Mouse (Mus musculus) intestine, postnatal 0 days (tissue): Measurements from ENCODE around the gene Slfnl1. TPM values are rescaled to one million over a fixed set of nuclear protein-coding genes. Genes with fewer than 3 reads are reported as not detected.

Source experiments
- ATAC-seq: fragments of 200-750 bp; cut with Nextera tagmentation; 2 replicates; pipeline ENCODE4 v1.8.0; 2017; ENCODE audit warnings: mild to moderate bottlenecking, moderate TSS enrichment, moderate library complexity
- H3K27ac ChIP-seq: fragments of 300-500 bp; sonication (generic); 2 replicates; pipeline ENCODE4 v1.5.1; 2014; ENCODE audit warnings: mild to moderate bottlenecking, low read depth, low read length, moderate library complexity
- H3K27me3 ChIP-seq: fragments of 300-500 bp; sonication (generic); replicated peaks from 2 replicates; pipeline ENCODE4 v1.6.1; 2014; ENCODE audit warnings: low read length, mixed read lengths; ENCODE audit not compliant: control insufficient read depth, insufficient read depth
- H3K36me3 ChIP-seq: fragments of 300-500 bp; sonication (generic); 2 replicates; pipeline ENCODE4 v1.6.1; 2014; ENCODE audit warnings: mild to moderate bottlenecking, moderate library complexity; ENCODE audit not compliant: control insufficient read depth, insufficient read depth
- H3K4me1 ChIP-seq: fragments of 300-500 bp; sonication (generic); replicated peaks from 2 replicates; pipeline ENCODE4 v1.6.1; 2014; ENCODE audit warnings: antibody characterized with exemption, low read length, mixed read lengths; ENCODE audit not compliant: control insufficient read depth, insufficient read depth
- H3K4me2 ChIP-seq: fragments of 300-500 bp; sonication (generic); replicated peaks from 2 replicates; pipeline ENCODE4 v1.6.1; 2014; ENCODE audit warnings: low read depth, mild to moderate bottlenecking, moderate library complexity
- H3K4me3 ChIP-seq: fragments of 300-500 bp; sonication (generic); 2 replicates; pipeline ENCODE4 v1.5.1; 2014; ENCODE audit warnings: low read depth, low read length
- H3K9ac ChIP-seq: fragments of 300-500 bp; sonication (generic); 2 replicates; pipeline ENCODE4 v1.6.1; 2014; ENCODE audit warnings: mild to moderate bottlenecking, low read depth, low read length
- H3K9me3 ChIP-seq: fragments of 300-500 bp; sonication (generic); 2 replicates; pipeline ENCODE4 v1.6.1; 2016; ENCODE audit warnings: mixed run types; ENCODE audit not compliant: control insufficient read depth
- CTCF ChIP-seq: sonication (generic); IDR thresholded peaks from 2 replicates; pipeline ENCODE4 v1.5.1; 2016; ENCODE audit warnings: low read depth, mild to moderate bottlenecking, control low read depth, antibody characterized with exemption, moderate library complexity
- WGBS: fragments of 180-500 bp; shearing (Covaris S2); extraction: QIAGEN DNeasy Blood & Tissue Kit; methylation state at CpG from one replicate; pipeline ENCODE4 v1.1.7; 2014; 5-methylcytosine and 5-hydroxymethylcytosine counted together
- polyA plus RNA-seq: library from polyadenylated mRNA; unstranded; fragments of >200 nt; fragmentation: Nextera tagmentation; extraction: Ambion mirVana; gene quantifications from 2 replicates; pipeline ENCODE4 v1.2.1, GENCODE M21; 2015

Gene Slfnl1
- polyA plus RNA-seq, result not detected in 2 replicates

GRCm38 (mm10) chr4:120531986-120532385 is at the start of gene Slfnl1:
Gene Slfnl1, plus strand, starts transcription at chr4:120532231.
- Histone ChIP-seq H3K4me3 (no peak within 1 kb of the TSS), H3K27me3 (no peaks in the 10 kb centered on the region), H3K9ac (no peak within 1 kb of the TSS), H3K4me2 (no peak within 1 kb of the TSS), H3K27ac (no peak within 1 kb of the TSS), H3K36me3 (peaks cover 33% of the 10 kb centered on the region), H3K4me1 (no peaks in the 10 kb centered on the region), H3K9me3 (no peaks in the 10 kb centered on the region)
- no peak for ATAC-seq
- TF ChIP-seq CTCF, result no peak
- WGBS, result 83% methylated on average over 6 of the region's 6 CpGs

DNA sequence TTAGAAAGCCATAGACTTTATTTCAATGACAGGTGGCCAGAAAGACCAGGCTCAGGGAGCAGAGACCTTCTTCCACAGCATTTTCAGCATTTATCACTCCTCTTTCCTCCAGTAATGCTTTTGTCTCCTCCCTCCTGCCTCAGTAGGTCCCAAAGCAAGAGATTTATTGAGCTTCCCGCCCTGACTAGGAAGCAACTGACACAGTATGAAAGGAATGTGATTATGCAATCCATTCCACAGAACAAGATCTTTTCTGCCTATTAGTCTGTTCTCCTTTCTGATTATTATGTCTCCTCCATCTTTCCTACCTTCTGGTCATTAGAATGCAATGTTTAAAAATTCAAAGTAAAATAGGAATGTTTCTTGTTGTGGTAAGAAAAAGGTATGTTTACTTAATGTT is 44.3 kb upstream of the Slfnl1 start:
- Histone ChIP-seq H3K4me2 (no peak overlapping the region), H3K4me3 (no peak overlapping the region), H3K27ac (no peak overlapping the region), H3K9me3 (no peaks in the 10 kb centered on the region), H3K36me3 (peaks cover 6% of the 10 kb centered on the region; the same call in 1 of the 2 replicates), H3K27me3 (no peaks in the 10 kb centered on the region), H3K9ac (no peak overlapping the region), H3K4me1 (no peaks in the 10 kb centered on the region)
- 4% methylated on average over 1 of the region's 1 CpGs for WGBS
- no peak for TF ChIP-seq CTCF
- ATAC-seq, result no peak

DNA sequence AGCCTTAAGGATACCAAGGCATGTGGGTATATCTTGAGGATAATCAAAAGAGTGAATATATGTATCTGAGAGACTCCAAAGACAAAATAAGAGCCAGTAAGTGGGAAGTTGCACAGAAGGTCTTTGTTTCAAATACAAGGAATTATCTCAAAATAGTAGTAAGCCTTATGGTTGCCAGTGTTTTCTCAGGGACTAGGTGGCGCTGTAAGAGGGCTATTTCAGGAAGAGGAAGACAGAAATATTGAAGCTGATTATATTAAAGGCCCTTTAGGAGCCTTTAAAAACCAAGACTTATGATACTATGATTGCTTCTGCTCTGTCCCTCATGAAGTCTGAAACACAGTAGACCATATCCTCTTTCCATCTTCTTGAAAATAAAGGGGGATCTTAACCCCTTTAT is 25.1 kb upstream of the Slfnl1 start:
- WGBS, result 85% methylated on average over 1 of the region's 1 CpGs
- Histone ChIP-seq H3K27ac (no peak overlapping the region), H3K36me3 (peaks cover 23% of the 10 kb centered on the region), H3K4me1 (no peaks in the 10 kb centered on the region), H3K4me2 (no peak overlapping the region), H3K27me3 (no peaks in the 10 kb centered on the region), H3K4me3 (no peak overlapping the region), H3K9ac (no peak overlapping the region), H3K9me3 (0 out of 2 replicates have a peak, but pooled peaks cover 2% of the 10 kb centered on the region)
- no peak for ATAC-seq
- peak; percentile 56 for TF ChIP-seq CTCF

- H3K4me2 ChIP-seq, result no peak overlapping the region
- no peak overlapping the region for H3K27ac ChIP-seq
- H3K9me3 ChIP-seq, result 0 out of 2 replicates have a peak, but pooled peaks cover 2% of the 10 kb centered on the region
- ATAC-seq, result no peak
- H3K4me3 ChIP-seq, result no peak overlapping the region
- TF ChIP-seq CTCF, result no peak
- H3K4me1 ChIP-seq, result 0 out of 2 replicates have a peak, but pooled peaks cover 5% of the 10 kb centered on the region
- 80% methylated on average over 4 of the region's 4 CpGs for WGBS
- peaks cover 14% of the 10 kb centered on the region for H3K36me3 ChIP-seq
- no peaks in the 10 kb centered on the region for H3K27me3 ChIP-seq
- no peak overlapping the region for H3K9ac ChIP-seq
These were observed 20.8 kb upstream of the Slfnl1 start for GRCm38 (mm10) chr4:120511203-120511602.

DNA sequence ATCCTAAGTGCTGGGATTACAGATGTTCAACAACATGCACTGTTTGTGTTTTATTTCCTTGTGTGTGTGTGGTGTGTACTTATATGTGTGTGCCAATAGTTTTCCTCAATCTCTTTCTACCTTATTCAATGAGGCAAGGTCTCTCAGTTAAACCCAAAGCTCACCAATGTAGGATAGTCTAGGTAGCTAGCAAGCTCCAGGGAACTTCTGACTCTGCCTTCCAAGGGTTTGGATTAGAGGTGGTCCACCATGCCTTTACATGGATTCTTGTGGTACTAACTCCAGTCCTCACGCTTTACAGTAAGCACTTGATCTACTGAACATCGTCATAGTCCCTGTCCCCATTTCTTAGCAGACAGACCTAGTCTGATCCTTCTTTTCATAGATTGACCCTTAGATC is 17.7 kb upstream of the Slfnl1 start:
- H3K9me3 ChIP-seq, result 0 out of 2 replicates have a peak, but pooled peaks cover 2% of the 10 kb centered on the region
- no peak for TF ChIP-seq CTCF
- no peak overlapping the region for H3K4me2 ChIP-seq
- no peak overlapping the region for H3K27ac ChIP-seq
- no peaks in the 10 kb centered on the region; the same call in 1 of the 2 replicates for H3K36me3 ChIP-seq
- ATAC-seq, result no peak
- H3K9ac ChIP-seq, result no peak overlapping the region
- H3K4me1 ChIP-seq, result 0 out of 2 replicates have a peak, but pooled peaks cover 5% of the 10 kb centered on the region
- WGBS, result 92% methylated on average over 2 of the region's 2 CpGs
- no peak overlapping the region for H3K4me3 ChIP-seq
- H3K27me3 ChIP-seq, result no peaks in the 10 kb centered on the region

- Histone ChIP-seq H3K4me2 (peak overlapping the region; percentile 56), H3K4me3 (peak overlapping the region; percentile 26), H3K4me1 (0 out of 2 replicates have a peak, but pooled peaks cover 5% of the 10 kb centered on the region), H3K27ac (peak overlapping the region; percentile 90), H3K9ac (0 out of 2 replicates have a peak overlapping the region, but pooled peaks have one; percentile 23), H3K27me3 (no peaks in the 10 kb centered on the region), H3K9me3 (no peaks in the 10 kb centered on the region), H3K36me3 (peaks cover 13% of the 10 kb centered on the region; the same call in 1 of the 2 replicates)
- TF ChIP-seq CTCF, result no peak
- peak; percentile 100 for ATAC-seq
- WGBS, result 40% methylated on average over 7 of the region's 7 CpGs
These were observed 15.5 kb upstream of the Slfnl1 start for GRCm38 (mm10) chr4:120516491-120516890.
